Mouse (Mus musculus): ENCODE results near the gene Dmc1. TPM values are rescaled to one million over a fixed set of nuclear protein-coding genes. Genes with fewer than 3 reads are reported as not detected.

Gene Dmc1
- polyA plus RNA-seq (2012; rRNA removed), result 0.07 and 0.13 TPM in 2 replicates

GRCm38 (mm10) chr15:79604990-79605665 lies at the start of gene Dmc1:
TSS of gene Dmc1 (minus strand) at chr15:79605109.
- Histone ChIP-seq H3K27ac (ENCODE audit: insufficient read depth, low read length) (no peak within 1 kb of the TSS), H3K4me3 (ENCODE audit: extremely low read depth, insufficient read depth, insufficient read length) (no peak within 1 kb of the TSS), H3K36me3 (ENCODE audit: control insufficient read depth, insufficient read depth, low read length) (no peaks in the 10 kb centered on the region), H3K4me1 (ENCODE audit: control insufficient read depth, insufficient read depth, insufficient read length) (0 out of 2 replicates have a peak, but pooled peaks cover 2% of the 10 kb centered on the region), H3K27me3 (ENCODE audit: control insufficient read depth, insufficient read depth, low read length) (peaks cover 8% of the 10 kb centered on the region)
- no peak for DNase-seq (ENCODE audit: low read depth in 1 of 2, low spot score in 2 of 2)
- WGBS, result 19% methylated on average over 37 of the region's 37 CpGs
- TF ChIP-seq CTCF (IDR thresholded peaks at IDR 0.05; ENCODE audit: extremely low read depth, insufficient read depth, insufficient read length, insufficient replicate concordance) (no peak), POLR2A (IDR thresholded peaks at IDR 0.05; ENCODE audit: low read depth, low read length) (no peak)

- TF ChIP-seq CTCF (IDR thresholded peaks at IDR 0.05; ENCODE audit: extremely low read depth, insufficient read depth, insufficient read length, insufficient replicate concordance) (peak; percentile 16; the same call in 1 of the 2 replicates), POLR2A (IDR thresholded peaks at IDR 0.05; ENCODE audit: low read depth, low read length) (no peak)
- H3K27ac ChIP-seq (ENCODE audit: insufficient read depth, low read length), result no peak overlapping the region
- no peaks in the 10 kb centered on the region for H3K4me1 ChIP-seq (ENCODE audit: control insufficient read depth, insufficient read depth, insufficient read length)
- no peak for DNase-seq (ENCODE audit: low read depth in 1 of 2, low spot score in 2 of 2)
- H3K4me3 ChIP-seq (ENCODE audit: extremely low read depth, insufficient read depth, insufficient read length), result no peak overlapping the region
- H3K27me3 ChIP-seq (ENCODE audit: control insufficient read depth, insufficient read depth, low read length), result no peaks in the 10 kb centered on the region
- WGBS, result 91% methylated on average over 4 of the region's 4 CpGs
- no peaks in the 10 kb centered on the region for H3K36me3 ChIP-seq (ENCODE audit: control insufficient read depth, insufficient read depth, low read length)
These were observed 46.6 kb upstream of the Dmc1 start for GRCm38 (mm10) chr15:79651481-79651880.

- peak; percentile 42; the same call in 1 of the 2 replicates for TF ChIP-seq CTCF (IDR thresholded peaks at IDR 0.05; ENCODE audit: extremely low read depth, insufficient read depth, insufficient read length, insufficient replicate concordance)
- TF ChIP-seq POLR2A (IDR thresholded peaks at IDR 0.05; ENCODE audit: low read depth, low read length), result no peak
- Histone ChIP-seq H3K4me1 (ENCODE audit: control insufficient read depth, insufficient read depth, insufficient read length) (no peaks in the 10 kb centered on the region), H3K27me3 (ENCODE audit: control insufficient read depth, insufficient read depth, low read length) (no peaks in the 10 kb centered on the region), H3K36me3 (ENCODE audit: control insufficient read depth, insufficient read depth, low read length) (no peaks in the 10 kb centered on the region), H3K27ac (ENCODE audit: insufficient read depth, low read length) (no peak overlapping the region), H3K4me3 (ENCODE audit: extremely low read depth, insufficient read depth, insufficient read length) (no peak overlapping the region)
- peak; percentile 50 for DNase-seq (ENCODE audit: low read depth in 1 of 2, low spot score in 2 of 2)
These were observed 45.7 kb upstream of the Dmc1 start for GRCm38 (mm10) chr15:79650569-79650968.

GRCm38 (mm10) chr15:79648130-79648529 lies 43.2 kb upstream of the Dmc1 start:
- Histone ChIP-seq H3K4me3 (ENCODE audit: extremely low read depth, insufficient read depth, insufficient read length) (no peak overlapping the region), H3K27me3 (ENCODE audit: control insufficient read depth, insufficient read depth, low read length) (no peaks in the 10 kb centered on the region), H3K36me3 (ENCODE audit: control insufficient read depth, insufficient read depth, low read length) (no peaks in the 10 kb centered on the region), H3K4me1 (ENCODE audit: control insufficient read depth, insufficient read depth, insufficient read length) (no peaks in the 10 kb centered on the region), H3K27ac (ENCODE audit: insufficient read depth, low read length) (no peak overlapping the region)
- DNase-seq (ENCODE audit: low read depth in 1 of 2, low spot score in 2 of 2), result no peak
- 95% methylated on average over 12 of the region's 12 CpGs for WGBS
- no peak for TF ChIP-seq POLR2A (IDR thresholded peaks at IDR 0.05; ENCODE audit: low read depth, low read length)
- no peak for TF ChIP-seq CTCF (IDR thresholded peaks at IDR 0.05; ENCODE audit: extremely low read depth, insufficient read depth, insufficient read length, insufficient replicate concordance)

GRCm38 (mm10) chr15:79645483-79645882 lies 40.6 kb upstream of the Dmc1 start:
- no peak for DNase-seq (ENCODE audit: low read depth in 1 of 2, low spot score in 2 of 2)
- no peaks in the 10 kb centered on the region for H3K27me3 ChIP-seq (ENCODE audit: control insufficient read depth, insufficient read depth, low read length)
- H3K36me3 ChIP-seq (ENCODE audit: control insufficient read depth, insufficient read depth, low read length), result no peaks in the 10 kb centered on the region
- no peak overlapping the region for H3K4me3 ChIP-seq (ENCODE audit: extremely low read depth, insufficient read depth, insufficient read length)
- no peak for TF ChIP-seq POLR2A (IDR thresholded peaks at IDR 0.05; ENCODE audit: low read depth, low read length)
- TF ChIP-seq CTCF (IDR thresholded peaks at IDR 0.05; ENCODE audit: extremely low read depth, insufficient read depth, insufficient read length, insufficient replicate concordance), result no peak
- no peaks in the 10 kb centered on the region for H3K4me1 ChIP-seq (ENCODE audit: control insufficient read depth, insufficient read depth, insufficient read length)
- no peak overlapping the region for H3K27ac ChIP-seq (ENCODE audit: insufficient read depth, low read length)
- 78% methylated on average over 2 of the region's 2 CpGs for WGBS

GRCm38 (mm10) chr15:79641135-79641817 lies 36.4 kb upstream of the Dmc1 start:
- TF ChIP-seq CTCF (IDR thresholded peaks at IDR 0.05; ENCODE audit: extremely low read depth, insufficient read depth, insufficient read length, insufficient replicate concordance), result no peak
- no peak for TF ChIP-seq POLR2A (IDR thresholded peaks at IDR 0.05; ENCODE audit: low read depth, low read length)
- WGBS, result 62% methylated on average over 12 of the region's 12 CpGs
- no peaks in the 10 kb centered on the region for H3K36me3 ChIP-seq (ENCODE audit: control insufficient read depth, insufficient read depth, low read length)
- DNase-seq (ENCODE audit: low read depth in 1 of 2, low spot score in 2 of 2), result no peak
- H3K4me3 ChIP-seq (ENCODE audit: extremely low read depth, insufficient read depth, insufficient read length), result no peak overlapping the region
- H3K27me3 ChIP-seq (ENCODE audit: control insufficient read depth, insufficient read depth, low read length), result no peaks in the 10 kb centered on the region
- H3K27ac ChIP-seq (ENCODE audit: insufficient read depth, low read length), result no peak overlapping the region
- H3K4me1 ChIP-seq (ENCODE audit: control insufficient read depth, insufficient read depth, insufficient read length), result no peaks in the 10 kb centered on the region

- TF ChIP-seq POLR2A (IDR thresholded peaks at IDR 0.05; ENCODE audit: low read depth, low read length) (no peak), CTCF (IDR thresholded peaks at IDR 0.05; ENCODE audit: extremely low read depth, insufficient read depth, insufficient read length, insufficient replicate concordance) (no peak)
- WGBS, result 79% methylated on average over 2 of the region's 2 CpGs
- Histone ChIP-seq H3K4me3 (ENCODE audit: extremely low read depth, insufficient read depth, insufficient read length) (no peak overlapping the region), H3K4me1 (ENCODE audit: control insufficient read depth, insufficient read depth, insufficient read length) (no peaks in the 10 kb centered on the region), H3K27ac (ENCODE audit: insufficient read depth, low read length) (no peak overlapping the region), H3K36me3 (ENCODE audit: control insufficient read depth, insufficient read depth, low read length) (no peaks in the 10 kb centered on the region), H3K27me3 (ENCODE audit: control insufficient read depth, insufficient read depth, low read length) (no peaks in the 10 kb centered on the region)
- no peak for DNase-seq (ENCODE audit: low read depth in 1 of 2, low spot score in 2 of 2)
These were observed 25.6 kb upstream of the Dmc1 start for GRCm38 (mm10) chr15:79630471-79630870.
